Mouse (Mus musculus) MEL (cell line): ENCODE data around the gene LTO1.

ENCODE experiments used
- BHLHE40 ChIP-seq: IDR thresholded peaks from 2 replicates; pipeline ENCODE4 v1.6.1; 2012; ENCODE audit warnings: low read depth, mild to moderate bottlenecking, inconsistent platforms, low read length, improper control_type of control experiment, borderline replicate concordance
- ETS1 ChIP-seq: IDR thresholded peaks from 2 replicates; pipeline ENCODE4 v1.6.1; 2012; ENCODE audit warnings: low read depth, mild to moderate bottlenecking, inconsistent platforms, low read length, improper control_type of control experiment, moderate library complexity
- NRF1 ChIP-seq: IDR thresholded peaks from 2 replicates; pipeline ENCODE4 v1.6.1; 2014; ENCODE audit warnings: low read depth, mild to moderate bottlenecking, inconsistent platforms, low read length, improper control_type of control experiment, moderate library complexity; ENCODE audit not compliant: poor library complexity, insufficient read depth, severe bottlenecking
- RCOR1 ChIP-seq: IDR thresholded peaks from 2 replicates; pipeline ENCODE4 v1.6.1; 2012; ENCODE audit warnings: low read depth, mild to moderate bottlenecking, inconsistent platforms, low read length, improper control_type of control experiment
- SMC3 ChIP-seq: IDR thresholded peaks from 2 replicates; pipeline ENCODE4 v1.6.1; 2011; ENCODE audit warnings: low read depth, low read length, improper control_type of control experiment

GRCm38 (mm10) chr7:144958509-144959395 lies 43.9 kb downstream of the LTO1 start:
- TF ChIP-seq BHLHE40: no peak
- TF ChIP-seq ETS1: no peak
- TF ChIP-seq RCOR1: no peak
- no peak for TF ChIP-seq NRF1
- TF ChIP-seq SMC3: no peak
